Mouse (Mus musculus) adrenal gland, postnatal 25 days (tissue): ENCODE data around the gene Btbd9. TPM values are rescaled to one million over a fixed set of nuclear protein-coding genes. Genes with fewer than 3 reads are reported as not detected.
"Not testable (repeated sequence)": the region's sequence is repeated elsewhere in the genome, so short reads cannot be mapped to it uniquely, and the experiment has no call there.

Source experiments
- DNase-seq: peaks from one replicate; pipeline ENCODE4 v3.0.0; 2021; ENCODE audit warnings: mixed read lengths
- long read RNA-seq: library from polyadenylated mRNA; stranded (forward); transcript quantifications from one replicate; pipeline ENCODE4 v2.0.0, GENCODE M21; 2021
- total RNA-seq: library from RNA; stranded (reverse); gene quantifications from 2 replicates; pipeline ENCODE4 v1.2.3, GENCODE M21; 2021

The Btbd9 gene
- 40.1 and 41.3 TPM in 2 replicates for total RNA-seq
- long read RNA-seq, full-length matches to known transcripts = 29 of 40 reads
- long read RNA-seq, partial matches to known transcripts = 1 of 40 reads
- long read RNA-seq, other reads (novel, unspliced or antisense) = 10 of 40 reads

GRCm38 (mm10) chr17:30575941-30576773 lies at the start of gene Btbd9:
Btbd9 (minus strand) TSS chr17:30576488.
- peak; percentile 92 for DNase-seq

DNA sequence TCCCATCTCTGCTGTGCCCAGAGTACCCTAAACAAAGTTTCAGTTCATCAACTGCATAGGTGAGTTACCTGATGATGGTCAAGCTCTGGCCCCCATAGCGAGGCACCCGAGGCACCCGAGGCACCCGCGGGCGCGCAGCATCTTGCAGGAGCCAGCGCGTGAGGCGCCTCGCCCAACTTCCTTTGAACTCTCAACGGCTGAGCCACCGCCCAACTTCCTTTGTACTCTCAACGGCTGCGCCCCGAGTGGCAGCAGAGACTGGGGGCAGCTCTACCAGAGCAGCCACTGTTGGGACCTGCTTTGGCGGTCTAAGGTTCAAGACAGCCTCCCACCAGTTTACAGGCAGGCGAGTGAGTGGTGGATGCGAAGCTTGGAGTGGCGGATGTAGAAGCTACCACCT lies 47.8 kb upstream of the Btbd9 start, which contains the start of gene Dnah8:
Gene Dnah8 (plus strand): TSS at position 223 of the 400 bp plus-strand sequence.
- DNase-seq = not testable (repeated sequence)

DNA sequence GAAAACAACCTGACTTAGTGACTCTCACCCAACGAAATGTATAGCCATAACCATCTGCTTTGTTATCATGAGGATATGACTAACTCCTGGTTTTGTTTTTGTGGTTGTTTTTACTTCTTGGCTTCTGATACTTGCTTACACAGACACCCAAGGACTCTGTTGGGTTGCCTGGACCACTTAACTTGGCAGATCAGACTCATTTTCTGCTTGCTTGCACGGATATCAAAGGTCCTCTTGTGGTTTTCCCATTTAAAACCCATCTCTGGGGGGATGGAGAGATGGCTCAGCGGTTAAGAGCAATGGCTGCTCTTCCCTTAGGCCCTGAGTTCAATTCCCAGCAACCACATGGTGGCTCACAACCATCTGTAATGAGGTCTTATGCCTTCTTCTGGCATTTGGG lies 46.9 kb upstream of the Btbd9 start:
- DNase-seq = no peak

- DNase-seq = no peak
Observed at GRCm38 (mm10) chr17:30621450-30621849, 45.2 kb upstream of the Btbd9 start.

DNA sequence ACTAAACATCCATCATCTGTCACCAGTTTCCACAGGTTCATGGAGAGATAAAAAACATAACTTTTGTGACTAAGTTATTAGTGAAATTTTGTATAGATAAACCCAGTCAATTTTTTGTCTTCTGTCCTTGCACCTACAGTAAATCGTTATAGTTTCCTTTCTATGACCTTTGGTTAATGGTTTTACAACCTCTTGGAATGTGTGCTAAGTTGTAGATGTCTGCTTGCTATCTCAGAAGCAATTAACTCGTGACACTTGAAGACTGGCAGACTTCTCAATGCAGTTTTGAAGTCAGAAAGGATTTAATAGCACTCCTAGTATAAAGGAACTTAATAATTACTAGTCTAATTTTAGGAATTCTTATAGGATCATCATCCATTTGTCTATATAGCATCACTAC lies 44.3 kb upstream of the Btbd9 start:
- no peak for DNase-seq

DNA sequence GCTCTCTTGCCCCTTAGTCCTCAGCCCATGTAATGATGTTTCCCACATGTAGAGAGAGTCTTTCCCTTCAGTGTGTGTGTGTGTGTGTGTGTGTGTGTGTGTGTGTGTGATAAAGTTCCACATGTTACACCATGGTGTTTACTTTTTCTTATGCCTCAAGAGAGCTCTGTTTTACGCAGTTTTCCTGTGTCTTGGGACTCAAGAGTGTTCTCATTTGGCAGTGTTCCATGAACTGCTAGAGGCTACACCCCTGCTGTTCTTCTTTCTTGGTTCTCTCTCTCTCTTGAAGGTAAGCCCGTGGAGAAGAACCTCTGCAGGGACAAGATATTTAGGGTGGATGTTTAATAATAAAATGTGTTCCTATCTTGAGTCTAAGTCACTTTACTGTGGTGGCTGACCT lies 42.9 kb upstream of the Btbd9 start:
- no peak for DNase-seq

GRCm38 (mm10) chr17:30618136-30618891 lies 42.0 kb upstream of the Btbd9 start:
- no peak for DNase-seq

DNA sequence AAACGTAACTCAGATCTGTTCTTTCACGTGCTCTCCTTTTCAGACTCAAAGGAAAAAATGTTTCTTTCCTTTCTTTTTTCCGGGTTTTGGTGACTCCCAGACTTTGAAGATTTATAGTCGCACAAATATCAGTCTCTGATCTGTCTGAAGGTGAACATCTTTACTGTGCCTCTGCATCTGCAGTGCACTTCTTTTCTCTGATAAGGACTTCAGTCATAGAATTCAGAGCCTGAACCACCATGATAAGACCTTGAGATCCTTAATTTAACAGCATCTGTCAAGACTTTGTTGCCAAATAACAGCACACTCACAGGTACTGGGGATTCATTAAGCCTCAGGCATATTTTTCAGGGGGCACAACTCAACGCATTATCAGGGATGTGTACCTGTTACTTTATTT lies 39.9 kb upstream of the Btbd9 start:
- no peak for DNase-seq

GRCm38 (mm10) chr17:30613350-30613749 lies 37.1 kb upstream of the Btbd9 start:
- DNase-seq = no peak

DNA sequence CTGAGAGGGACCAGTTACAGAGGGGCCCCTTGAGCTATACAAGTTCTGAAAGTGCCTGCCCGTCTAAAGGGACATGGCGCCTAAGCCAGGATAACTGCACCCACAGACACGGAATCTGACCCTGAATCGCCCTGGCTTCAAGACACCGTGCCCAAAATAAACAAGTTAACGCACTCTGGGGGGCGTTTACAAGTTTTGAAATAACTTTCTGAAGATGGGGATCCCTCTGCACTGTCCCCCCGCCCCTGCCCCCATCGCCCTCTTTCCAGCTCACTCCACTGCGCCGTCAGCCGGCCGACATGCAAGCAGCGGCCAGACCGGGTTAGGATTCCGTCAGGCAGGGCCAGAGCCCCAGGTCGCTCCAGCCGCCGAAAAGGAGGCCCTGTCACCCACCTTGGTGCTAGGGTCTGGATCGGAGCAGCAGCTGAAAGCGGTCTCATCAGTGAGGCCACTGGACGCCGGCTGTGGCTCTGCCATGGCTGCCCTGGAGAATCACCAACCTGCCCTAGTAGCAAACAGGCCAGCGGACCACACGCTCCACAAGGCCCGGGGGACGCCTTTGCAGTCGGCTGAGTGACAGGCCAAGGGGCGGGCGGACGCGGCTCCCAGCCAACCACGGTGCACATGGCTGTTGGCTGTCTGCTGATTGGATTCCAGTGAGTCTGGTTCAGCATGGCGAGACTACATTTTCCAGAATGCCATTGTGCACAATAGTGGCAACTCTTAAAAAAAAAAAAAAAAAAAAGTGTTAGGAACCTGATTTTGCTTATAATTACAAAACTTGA lies 36.0 kb upstream of the Btbd9 start:
- DNase-seq = peak; percentile 100

GRCm38 (mm10) chr17:30611221-30612074 lies 35.2 kb upstream of the Btbd9 start:
- no peak for DNase-seq

DNA sequence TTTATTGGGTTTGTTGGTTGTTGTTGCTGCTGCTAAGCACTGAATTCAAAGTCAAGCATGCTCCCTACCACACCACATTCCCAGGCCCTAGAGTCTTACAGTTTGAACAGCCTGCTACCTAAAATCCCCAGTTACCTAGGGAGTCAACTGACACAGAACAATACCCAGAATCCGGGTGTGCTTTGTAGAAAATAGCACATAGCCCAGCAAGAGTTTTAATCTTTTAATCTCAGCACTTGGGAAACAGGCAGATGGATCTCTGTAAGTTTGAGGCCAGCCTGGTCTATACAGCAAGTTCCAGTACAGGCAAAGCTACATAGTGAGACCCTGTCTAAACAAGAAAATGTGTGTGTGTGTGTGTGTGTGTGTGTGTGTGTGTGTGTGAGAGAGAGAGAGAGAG lies 34.5 kb upstream of the Btbd9 start:
- no peak for DNase-seq

DNA sequence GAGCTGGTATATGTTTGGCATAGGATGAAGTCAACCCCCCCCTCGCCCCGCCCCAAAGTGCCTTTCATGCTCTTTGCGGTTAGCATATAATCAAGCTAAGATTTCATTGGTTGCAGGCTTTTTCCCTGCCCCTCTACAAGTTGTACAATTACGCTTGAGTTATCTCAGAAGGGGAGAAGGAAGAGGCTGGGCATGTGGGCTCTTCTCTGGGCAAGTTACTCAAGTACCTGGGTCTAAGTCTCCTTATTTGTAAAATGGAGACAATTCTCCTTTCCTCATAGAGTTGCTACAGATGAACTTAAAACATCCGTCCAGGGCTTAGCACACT lies 33.7 kb upstream of the Btbd9 start:
- DNase-seq = no peak

- no peak for DNase-seq
Observed at GRCm38 (mm10) chr17:30609305-30609979, 33.2 kb upstream of the Btbd9 start.

GRCm38 (mm10) chr17:30607909-30608495 lies 31.7 kb upstream of the Btbd9 start:
- DNase-seq = no peak

DNA sequence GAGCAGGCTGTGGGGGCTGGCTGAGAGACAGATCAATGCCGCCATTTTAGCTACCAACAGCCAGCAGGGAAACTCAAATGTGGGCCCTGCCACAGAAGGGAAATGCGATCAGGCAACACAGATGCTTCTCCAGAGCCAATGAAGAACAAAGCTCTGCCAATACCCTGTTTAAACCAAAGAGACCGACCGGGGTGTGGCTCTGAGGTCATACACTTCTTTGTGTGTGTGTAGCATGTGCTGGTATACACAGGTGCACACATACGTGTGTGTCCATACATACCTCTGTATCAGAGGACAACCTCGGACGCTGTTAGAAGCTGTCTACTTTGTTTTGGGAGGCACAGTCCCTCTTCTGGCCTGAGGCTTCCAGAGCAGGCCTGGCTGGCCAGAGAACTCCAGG lies 31.0 kb upstream of the Btbd9 start:
- no peak for DNase-seq

DNA sequence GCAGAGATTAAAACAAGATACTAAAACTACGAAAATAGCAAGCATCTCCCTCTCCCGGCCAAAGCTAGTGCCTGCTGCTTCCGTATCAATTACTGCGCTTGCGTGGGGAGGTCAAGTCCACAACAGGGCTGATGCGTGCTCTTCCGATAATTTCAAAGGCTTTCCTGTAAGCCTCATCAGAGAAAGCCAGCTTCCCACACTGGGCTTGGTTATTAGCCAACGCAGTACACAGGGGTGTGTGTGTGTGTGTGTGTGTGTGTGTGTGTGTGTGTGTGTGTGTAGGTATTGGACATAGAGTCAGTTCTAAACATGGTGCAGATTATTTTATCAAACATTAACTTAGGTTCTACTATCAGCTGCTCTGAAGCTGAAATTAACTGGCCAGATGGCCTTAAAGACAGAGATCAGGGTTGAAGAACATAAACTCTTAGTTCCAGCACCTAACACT lies 30.4 kb upstream of the Btbd9 start:
- DNase-seq = no peak

- no peak for DNase-seq
Observed at GRCm38 (mm10) chr17:30606206-30606605, 29.9 kb upstream of the Btbd9 start.

- DNase-seq = no peak
Observed at GRCm38 (mm10) chr17:30605001-30605400, 28.7 kb upstream of the Btbd9 start.

- DNase-seq = no peak
Observed at GRCm38 (mm10) chr17:30604296-30604695, 28.0 kb upstream of the Btbd9 start.

GRCm38 (mm10) chr17:30602175-30602574 lies 25.9 kb upstream of the Btbd9 start:
- DNase-seq = no peak
